Mouse (Mus musculus) heart, postnatal 25 days (tissue): Measurements from ENCODE around the gene Fgd5. TPM values are rescaled to one million over a fixed set of nuclear protein-coding genes. Genes with fewer than 3 reads are reported as not detected.

ENCODE experiments used
- DNase-seq: peaks from one replicate; pipeline ENCODE4 v3.0.0; 2022; ENCODE audit warnings: low spot score
- intact Hi-C: fragments of 180-260 bp; cut with DNase I; formaldehyde crosslinking; loops from one replicate; pipeline ENCODE4 v1.15.1; 2025
- total RNA-seq, 2 experiments: library from RNA; stranded (reverse); gene quantifications; 2 replicates each; pipeline ENCODE4 v1.2.3; 2021

Gene Fgd5
- total RNA-seq, 2 experiments from 2014 or later, result 24.2 to 26.8 TPM

DNA sequence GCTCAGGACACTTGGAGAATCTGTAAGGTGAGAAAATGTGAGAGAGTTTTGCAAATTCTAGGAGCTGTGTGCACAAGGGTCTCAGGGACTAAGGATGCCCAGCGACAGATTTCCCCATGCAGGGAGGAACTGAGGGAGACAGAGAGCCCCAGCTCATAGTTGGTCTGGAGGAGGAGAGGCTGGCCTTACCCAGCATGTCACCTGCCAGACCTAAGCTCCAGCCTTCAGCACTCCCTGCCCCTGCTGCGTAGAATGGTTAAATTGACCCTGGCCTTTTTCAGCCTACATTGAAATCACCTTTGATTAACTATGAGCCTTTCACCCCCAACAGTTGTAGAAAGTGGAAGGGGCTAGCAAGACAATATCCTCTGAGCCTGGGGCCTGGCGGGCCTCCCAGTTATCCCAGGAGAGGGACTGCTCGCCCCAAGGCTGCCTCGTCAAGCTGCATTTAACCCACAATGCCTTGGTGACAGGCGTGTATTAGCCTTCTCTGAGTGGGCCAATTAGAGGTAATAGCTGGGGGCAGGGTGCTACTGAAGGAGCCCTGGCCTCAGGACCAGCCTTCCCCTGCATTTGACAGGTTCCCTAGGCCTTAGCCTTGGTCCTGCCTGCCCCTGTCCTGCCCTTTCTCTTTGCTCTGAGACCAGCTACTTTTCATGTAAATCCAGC lies 25.6 kb downstream of the Fgd5 start:
- no peak for DNase-seq
- intact Hi-C loops, result no loop called here

DNA sequence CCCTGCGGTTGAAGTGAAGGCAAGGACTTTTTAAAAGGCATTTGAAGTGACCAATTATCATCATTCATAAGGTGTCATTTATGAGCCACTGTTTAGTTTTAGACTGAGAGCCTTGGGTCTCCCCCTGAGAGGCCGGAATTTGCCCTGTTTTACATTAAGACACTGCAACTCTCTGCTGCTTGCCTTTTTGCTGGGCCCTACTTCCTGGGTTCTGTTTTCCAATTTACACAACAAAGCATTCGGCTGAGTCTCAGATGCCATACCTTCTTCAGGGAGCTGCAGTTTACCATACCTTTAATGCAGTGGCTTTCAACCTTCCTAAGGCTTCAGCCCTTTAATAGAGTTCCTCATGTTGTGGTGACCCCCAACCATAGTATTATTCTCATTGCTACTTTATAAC lies 26.1 kb downstream of the Fgd5 start:
- intact Hi-C loops, result no loop called here
- DNase-seq, result no peak

DNA sequence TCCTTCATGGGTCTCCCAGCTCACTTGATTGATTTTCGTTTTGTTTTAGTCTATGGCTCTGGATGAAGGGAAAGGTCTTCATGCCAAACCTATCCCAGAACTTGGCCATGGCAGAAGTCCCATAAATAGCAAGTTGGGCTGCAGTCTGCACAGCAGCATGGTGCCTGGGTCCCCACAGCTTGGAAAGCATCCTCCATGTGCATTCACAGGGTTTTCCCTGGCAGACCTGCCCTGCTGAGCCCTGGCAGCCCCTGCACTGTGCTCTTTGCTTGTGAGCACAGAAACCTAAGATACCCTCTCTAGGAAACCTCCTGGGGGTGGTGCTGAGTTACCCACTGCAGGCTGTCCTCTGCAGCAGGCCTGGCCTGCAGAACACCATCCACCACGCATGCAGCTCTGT lies 32.2 kb downstream of the Fgd5 start:
- intact Hi-C loops, result no loop called here

DNA sequence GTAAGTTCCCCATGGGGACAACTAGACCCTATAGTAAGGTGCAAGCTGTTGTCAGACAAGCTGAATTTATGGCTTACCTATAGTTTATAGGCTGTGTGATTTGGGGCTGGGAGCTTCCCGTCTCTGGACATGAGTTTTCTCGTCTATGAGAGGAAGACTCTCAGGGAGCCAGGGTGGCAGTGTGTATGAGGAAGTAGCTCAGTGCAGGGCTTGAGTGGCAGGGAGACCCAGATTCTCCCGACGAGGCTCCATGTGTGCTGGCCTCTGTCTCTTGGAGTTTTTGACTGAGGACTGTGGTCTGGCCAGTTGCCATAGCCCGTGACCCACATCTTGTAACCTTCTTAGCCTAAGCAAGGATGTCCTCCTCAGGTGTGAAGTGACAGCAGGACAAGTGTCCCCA lies 33.7 kb downstream of the Fgd5 start:
- intact Hi-C loops, result no loop called here
- DNase-seq, result no peak

More for the DNA sequence above, 32.2 kb downstream of the Fgd5 start:
- no peak for DNase-seq

DNA sequence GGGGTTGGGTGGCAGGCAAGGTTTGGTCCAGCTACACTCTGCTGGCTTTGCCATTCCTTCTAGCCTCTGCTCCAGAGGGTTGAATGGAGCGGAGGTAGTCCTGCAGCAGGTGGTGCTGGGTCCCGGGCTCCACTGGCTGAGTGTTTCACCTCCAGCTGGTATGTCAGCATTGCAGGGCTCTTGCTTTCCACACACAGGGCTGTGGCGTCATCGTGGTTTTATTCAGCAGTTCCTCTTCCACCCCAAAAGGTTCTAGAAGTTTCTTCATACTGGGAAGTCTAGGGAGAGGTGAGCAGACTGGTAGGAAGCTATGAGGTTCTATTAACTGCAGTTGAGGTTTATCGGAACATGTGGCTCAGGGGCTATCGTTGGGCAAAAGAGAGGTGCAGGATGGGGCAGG lies 34.4 kb downstream of the Fgd5 start:
- intact Hi-C loops, result no loop called here
- DNase-seq, result no peak

DNA sequence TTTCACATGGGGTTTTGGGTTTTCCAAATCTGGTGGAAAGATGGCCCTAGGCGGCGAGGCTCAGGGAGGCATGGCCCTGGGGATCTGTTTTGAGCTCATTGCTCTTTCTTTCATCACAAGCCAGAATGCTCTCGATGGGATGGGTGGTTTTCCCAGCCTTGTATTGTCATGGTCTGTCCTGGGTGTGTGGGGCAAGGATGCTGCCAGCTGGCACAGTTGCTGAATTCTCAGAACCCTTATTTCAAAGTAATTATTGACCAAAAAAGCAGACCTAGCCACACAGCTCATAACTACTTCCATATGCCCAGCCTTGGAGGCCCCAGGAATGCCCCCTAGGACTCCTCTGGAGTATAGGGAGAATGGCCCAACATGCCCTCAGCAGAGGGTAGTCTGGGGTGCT lies 34.9 kb downstream of the Fgd5 start:
- intact Hi-C loops, result loop anchor here (2.0 kb wide), 1 partner anchor 33 kb away; no protein-coding TSS in a partner anchor
- no peak for DNase-seq

DNA sequence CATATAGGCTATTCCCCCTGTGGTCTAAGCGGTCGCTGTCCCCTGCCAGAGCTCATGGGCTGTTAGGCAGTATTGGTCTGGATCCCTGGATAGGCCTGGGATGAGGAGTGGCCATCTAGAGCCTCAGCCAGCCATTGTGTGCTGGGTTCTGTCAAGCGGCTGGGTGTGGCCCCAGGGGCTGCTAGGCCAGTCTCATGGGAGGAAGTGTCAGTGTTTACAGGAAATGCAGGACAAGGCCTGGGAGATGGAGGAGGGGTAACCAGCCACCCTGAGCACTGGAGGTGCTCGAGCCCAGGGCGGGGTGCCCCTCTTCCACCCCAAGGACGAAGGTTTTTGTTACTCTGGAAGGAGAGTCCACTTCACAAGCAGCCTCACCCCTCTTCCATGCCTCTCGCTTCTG lies 36.3 kb downstream of the Fgd5 start:
- intact Hi-C loops, result loop anchor here (2.0 kb wide), 1 partner anchor 34 kb away; no protein-coding TSS in a partner anchor

DNA sequence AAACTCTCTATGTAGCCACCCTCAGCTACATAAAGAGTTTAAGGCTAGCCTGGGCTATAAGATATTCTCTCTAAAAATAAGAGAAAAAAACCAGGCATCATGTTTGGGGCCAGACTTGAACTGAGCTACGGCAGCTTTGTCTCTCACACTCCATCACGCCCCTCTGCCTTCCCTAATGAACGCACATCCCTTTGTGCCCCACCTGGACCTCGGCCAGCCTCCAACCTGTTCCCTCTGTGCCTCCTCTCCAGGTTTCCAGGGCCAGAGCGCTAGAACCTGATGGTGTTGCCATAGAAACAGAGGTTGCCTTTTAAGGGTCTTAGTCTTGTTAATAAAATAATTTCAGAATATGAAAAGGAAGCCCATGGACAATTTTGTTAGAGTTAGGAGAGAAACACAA lies 37.2 kb downstream of the Fgd5 start:
- intact Hi-C loops, result loop anchor here (2.0 kb wide), 1 partner anchor 35 kb away; no protein-coding TSS in a partner anchor

More for the DNA sequence above, 36.3 kb downstream of the Fgd5 start:
- DNase-seq, result peak; percentile 78

DNA sequence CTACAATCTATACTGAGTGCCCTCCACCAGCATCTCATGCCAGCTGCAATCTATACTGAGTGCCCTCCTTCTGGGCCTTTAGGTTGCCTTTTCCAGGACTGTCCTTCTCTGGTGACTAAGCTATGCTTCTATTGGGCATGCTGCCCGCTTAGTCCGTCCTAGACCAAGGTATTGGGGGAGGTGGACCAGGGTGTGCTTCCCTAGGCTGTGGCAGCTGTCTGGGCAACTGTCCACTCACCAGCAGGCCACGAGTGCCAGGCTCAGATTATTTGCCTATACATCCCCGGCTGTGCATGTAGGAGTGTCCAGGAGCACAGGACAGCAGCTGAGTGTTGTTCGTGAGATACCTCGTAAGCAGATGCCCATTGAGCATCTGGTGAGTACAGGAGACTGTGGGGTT lies 38.1 kb downstream of the Fgd5 start:
- DNase-seq, result no peak
- intact Hi-C loops, result no loop called here

More for the DNA sequence above, 37.2 kb downstream of the Fgd5 start:
- DNase-seq, result no peak

DNA sequence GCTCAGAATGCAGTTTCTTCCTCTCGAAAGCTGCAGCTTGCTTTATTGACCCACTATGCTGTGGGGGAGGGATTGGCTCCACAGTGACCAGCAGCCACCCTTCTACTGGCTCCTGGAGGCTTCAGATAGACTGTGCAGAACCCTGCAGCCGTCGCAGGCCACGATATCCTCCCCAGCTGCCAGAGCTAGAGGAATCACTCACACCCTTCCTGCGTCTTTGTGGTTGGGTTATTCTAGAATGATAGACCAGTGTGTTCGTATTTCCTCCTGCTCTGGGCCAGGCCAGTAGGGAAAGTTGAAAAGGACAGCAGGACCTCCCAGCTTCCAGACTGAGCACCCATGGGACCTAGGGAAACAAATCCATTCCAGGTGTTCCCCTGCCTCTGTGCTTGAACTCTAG lies 39.7 kb downstream of the Fgd5 start:
- intact Hi-C loops, result no loop called here
- peak; percentile 31 for DNase-seq

DNA sequence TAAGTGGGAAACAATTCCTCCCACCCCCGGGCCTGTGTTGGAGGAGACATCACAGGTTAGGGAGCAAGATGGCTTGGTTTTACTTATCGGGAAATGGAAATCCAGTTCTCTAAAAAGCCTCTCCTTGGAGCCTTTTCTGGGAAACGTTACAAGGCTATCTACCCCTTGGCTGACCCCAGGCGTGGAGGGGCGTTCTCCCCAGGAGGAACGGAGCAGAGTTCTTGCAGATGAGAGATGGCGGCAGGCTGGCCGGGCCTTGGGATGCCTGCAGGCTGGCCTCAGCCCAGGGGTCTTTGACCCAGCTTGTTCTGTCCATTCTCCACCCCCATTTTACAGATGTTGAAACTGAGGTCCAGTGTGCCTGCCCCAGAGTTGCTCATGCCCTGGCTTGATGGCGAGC lies 42.4 kb downstream of the Fgd5 start:
- intact Hi-C loops, result no loop called here
- DNase-seq, result peak; percentile 53

DNA sequence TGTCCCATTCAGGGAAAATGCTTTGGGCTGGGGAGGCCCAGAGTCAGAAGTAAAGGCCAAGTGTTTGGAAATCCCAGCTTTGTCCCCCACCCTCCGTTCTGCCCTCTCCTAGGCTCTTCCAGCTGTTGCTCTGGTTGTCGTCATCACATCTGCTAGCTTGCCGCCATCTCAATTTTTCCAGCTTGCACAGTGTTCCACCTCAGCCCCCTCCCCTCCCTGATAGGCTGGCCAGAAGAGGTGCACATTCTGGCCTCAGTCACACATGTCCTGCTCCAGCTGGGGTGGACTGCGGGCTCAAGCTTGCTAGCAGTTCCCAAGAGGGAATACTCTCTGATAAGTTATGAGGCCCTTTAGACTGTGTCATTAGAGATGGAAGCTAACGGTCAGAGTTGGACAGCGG lies 42.8 kb downstream of the Fgd5 start:
- intact Hi-C loops, result no loop called here
- peak; percentile 75 for DNase-seq

DNA sequence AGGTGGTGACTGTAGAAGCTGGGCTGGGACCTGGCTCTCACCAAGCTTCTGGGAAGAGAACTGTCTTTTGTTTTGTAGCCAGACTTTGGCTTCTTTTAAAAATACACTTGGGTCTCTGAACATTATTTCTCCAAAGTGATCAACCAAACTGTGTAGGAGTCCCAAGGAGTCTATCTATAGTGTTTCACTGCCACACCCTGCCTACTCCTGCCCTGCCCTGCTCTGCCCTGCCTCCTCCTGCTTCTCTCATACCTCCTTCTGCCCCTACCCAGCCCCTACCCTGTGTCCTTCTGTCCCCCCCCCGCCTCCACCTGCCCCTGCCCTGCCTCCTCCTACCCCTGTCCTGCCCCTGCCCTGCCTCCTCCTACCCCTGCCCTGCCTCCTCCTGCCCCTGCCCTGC lies 46.6 kb downstream of the Fgd5 start:
- no peak for DNase-seq
- intact Hi-C loops, result no loop called here

DNA sequence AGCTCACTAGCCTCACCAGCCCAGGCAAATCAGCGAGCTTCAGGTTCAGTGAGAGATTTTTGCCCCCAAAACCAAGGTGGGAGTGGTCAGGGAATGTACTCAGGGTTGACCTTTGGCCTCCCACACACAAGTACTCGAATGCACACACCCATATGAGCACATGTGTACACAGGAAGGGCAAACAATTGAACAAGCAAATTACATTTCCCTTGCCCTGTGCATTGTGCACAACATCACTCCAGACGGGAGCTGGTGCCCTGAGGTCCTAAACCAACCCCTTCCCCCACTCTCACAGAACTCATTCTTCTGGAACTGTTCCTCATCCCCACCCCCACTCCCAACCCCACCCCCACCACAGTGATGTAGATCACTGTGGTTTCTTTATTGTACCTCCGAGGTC lies 48.7 kb downstream of the Fgd5 start:
- intact Hi-C loops, result no loop called here

DNA sequence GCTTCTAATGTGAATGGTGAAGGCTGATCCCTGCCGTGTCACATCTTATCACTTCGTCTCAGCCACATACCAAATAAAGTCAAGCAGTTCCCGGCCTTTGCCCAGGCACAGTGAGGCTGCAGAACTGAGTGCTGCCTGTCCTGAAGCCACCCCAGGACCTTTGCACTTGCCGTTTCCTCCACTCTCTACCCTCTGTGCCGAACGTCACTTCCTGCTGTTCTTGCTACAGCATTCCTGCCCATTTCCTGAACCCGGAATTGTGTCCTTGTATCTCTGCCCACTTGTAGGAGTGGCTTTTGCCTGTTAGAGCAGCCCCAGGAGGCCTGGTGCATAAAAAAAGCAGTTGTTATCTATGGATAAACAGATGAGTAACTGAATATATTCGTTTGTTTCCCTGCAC lies 52.0 kb downstream of the Fgd5 start:
- intact Hi-C loops, result no loop called here
- no peak for DNase-seq

More for the DNA sequence above, 48.7 kb downstream of the Fgd5 start:
- no peak for DNase-seq

DNA sequence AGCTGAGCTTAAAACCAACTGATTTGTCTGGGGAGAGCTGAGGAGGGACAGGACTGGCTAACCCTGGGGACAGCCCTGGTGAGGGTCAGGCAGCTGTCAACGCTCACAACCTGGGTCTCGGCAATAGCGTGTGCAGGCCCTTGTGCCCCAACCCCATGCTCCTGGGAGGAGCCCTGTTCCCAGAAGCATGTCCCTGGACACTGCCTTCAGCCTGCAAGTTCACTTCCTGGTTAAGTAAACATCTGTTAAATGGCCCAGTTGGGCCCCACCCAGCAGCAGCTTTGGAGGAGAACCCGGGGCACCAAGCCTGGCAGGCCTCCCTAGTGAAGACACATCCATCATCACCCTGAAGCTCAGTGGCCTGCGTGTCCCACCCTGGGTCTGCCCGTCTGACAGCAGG lies 56.0 kb downstream of the Fgd5 start:
- peak; percentile 58 for DNase-seq
- intact Hi-C loops, result no loop called here

DNA sequence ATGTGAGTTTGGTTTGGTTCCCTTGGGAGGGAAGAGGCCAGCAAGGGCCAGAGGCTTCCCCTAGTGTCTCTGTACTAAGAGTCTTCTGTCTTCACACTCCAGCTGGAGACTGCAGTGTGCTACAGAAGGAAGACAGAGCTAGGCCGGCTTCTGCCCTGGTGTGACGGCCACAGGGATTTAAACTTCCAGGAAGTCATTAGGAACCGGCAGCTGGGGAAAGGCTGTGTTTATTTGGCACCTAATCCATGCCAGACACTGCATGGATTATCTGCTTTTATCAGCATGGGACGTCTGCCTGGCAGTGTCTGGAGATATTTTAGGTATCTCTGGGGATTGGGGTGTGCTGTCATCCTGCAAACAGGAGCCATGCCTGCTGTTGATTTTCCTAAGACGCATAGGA lies 57.7 kb downstream of the Fgd5 start:
- no peak for DNase-seq
- intact Hi-C loops, result no loop called here

DNA sequence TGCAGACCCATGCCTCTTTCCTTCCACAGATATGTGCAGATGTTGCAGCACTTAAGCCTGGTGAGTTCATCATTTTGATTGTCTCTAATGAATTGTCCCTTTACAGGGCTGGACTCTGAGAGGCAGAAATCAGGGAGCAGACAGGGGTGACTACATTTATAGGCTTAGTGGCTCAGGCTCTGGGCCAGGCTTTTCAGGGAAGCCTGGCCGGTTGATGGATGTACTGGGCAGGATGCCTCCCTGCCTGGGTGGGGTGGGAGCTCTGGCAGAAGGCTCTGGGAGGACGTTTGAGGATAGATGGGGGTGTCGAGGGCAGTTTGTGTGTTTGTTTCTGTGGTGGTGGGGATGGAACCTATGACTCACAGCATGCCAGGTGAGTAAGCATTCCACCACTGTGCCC lies 59.5 kb downstream of the Fgd5 start:
- DNase-seq, result no peak

DNA sequence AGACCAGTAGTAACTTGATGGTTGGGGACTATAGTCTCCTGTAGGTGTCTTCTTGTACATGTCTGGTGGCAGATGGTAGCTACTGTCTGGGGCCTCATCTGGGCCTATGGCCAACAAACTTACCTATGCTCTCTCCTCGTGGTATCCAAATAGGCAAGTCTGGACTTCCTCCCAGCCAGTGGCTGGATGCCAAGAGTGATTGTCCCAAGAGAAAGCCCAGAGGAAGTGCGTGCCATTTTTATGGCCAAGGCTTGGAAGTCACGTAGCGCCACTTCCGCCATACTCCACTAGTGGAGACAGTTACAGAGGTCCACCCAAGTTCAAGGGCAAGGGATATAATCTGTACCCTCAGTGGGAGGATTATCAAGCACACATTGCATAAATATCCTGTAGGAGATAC lies 62.6 kb downstream of the Fgd5 start:
- DNase-seq, result peak; percentile 24
- intact Hi-C loops, result no loop called here

More for the DNA sequence above, 59.5 kb downstream of the Fgd5 start:
- intact Hi-C loops, result no loop called here

DNA sequence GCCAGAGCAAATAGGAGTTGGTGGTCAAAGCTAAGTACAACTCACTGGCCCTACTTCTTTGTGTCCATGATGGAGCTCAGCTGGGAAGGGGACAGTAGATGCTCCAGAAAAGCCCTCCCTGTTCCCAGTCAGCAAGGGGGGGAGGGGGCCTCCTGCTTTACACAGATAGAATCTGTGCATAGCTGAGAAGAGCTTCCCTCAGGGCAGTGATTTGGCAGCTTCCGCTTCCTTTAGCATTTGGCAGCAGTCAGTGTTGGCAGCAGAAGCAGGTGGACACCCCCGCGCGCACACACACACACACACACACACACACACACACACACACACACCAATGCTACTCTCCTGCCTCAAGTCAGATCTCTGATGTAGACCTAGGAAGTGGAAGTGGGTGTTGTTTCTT lies 63.4 kb downstream of the Fgd5 start:
- intact Hi-C loops, result no loop called here
- DNase-seq, result no peak

DNA sequence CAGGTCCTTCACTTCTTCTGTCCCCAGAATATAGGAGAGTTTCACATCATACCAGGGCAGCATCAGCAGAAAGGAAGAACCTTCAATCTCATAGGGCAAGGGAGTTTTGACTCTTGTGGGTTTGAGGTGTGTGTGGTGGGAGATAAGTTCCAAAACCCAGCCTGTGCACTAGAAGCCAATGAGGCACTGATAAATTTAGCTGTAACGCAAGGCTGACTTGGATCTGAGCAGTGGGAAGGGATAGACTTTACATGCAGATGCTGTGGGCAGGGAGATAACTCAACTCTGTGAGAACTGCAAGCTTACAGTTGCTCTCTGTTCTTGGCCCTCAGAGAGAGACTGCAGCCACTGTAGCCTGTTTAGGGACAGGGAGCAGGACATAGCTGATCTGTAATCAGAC lies 64.2 kb downstream of the Fgd5 start:
- intact Hi-C loops, result no loop called here

DNA sequence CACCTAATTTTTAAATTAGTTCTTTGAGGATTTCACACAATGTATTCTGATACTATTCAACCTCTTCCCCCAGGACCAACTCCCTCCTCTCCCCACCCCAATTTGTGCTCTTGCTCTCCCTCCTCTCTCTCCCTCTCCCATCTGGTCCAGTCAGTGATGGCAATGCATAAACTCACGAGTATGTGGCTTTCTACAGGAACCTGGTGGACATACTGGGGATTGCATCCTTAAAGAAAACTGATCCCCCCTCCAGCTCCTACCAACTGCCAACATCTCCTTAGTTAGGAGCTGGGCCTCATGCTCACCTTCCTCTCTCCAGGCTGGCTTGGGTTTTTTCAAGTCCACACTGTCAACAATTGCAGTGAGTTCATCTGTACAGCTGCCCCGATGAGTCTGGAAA lies 79.1 kb downstream of the Fgd5 start:
- no peak for DNase-seq
- intact Hi-C loops, result no loop called here

More for the DNA sequence above, 64.2 kb downstream of the Fgd5 start:
- DNase-seq, result no peak
